Mouse (Mus musculus) retina, postnatal 1 day (tissue): ENCODE data around the gene Ubtf.

Experiments used
- DNase-seq: peaks from one replicate; pipeline ENCODE4 v3.0.0-alpha.2; 2012

Gene Ubtf

GRCm38 (mm10) chr11:102346926-102347325 is 27.4 kb upstream of the Ubtf start:
- no peak for DNase-seq

- no peak for DNase-seq
Measured at GRCm38 (mm10) chr11:102344458-102344857, 24.9 kb upstream of the Ubtf start.

GRCm38 (mm10) chr11:102342742-102343141 is 23.2 kb upstream of the Ubtf start:
- DNase-seq, result peak; percentile 22

GRCm38 (mm10) chr11:102341101-102341500 is 21.6 kb upstream of the Ubtf start:
- no peak for DNase-seq

GRCm38 (mm10) chr11:102339624-102340023 is 20.1 kb upstream of the Ubtf start:
- no peak for DNase-seq

GRCm38 (mm10) chr11:102339195-102339594 is 19.7 kb upstream of the Ubtf start:
- DNase-seq, result no peak

GRCm38 (mm10) chr11:102338561-102338960 is 19.0 kb upstream of the Ubtf start:
- peak; percentile 30 for DNase-seq

- no peak for DNase-seq
Measured at GRCm38 (mm10) chr11:102337921-102338320, 18.4 kb upstream of the Ubtf start.

GRCm38 (mm10) chr11:102336191-102336590 is 16.6 kb upstream of the Ubtf start:
- DNase-seq, result no peak

GRCm38 (mm10) chr11:102334973-102335700 is 15.6 kb upstream of the Ubtf start:
- DNase-seq, result peak; percentile 41

GRCm38 (mm10) chr11:102334010-102334409 is 14.5 kb upstream of the Ubtf start:
- no peak for DNase-seq

- no peak for DNase-seq
Measured at GRCm38 (mm10) chr11:102333061-102333460, 13.5 kb upstream of the Ubtf start.

GRCm38 (mm10) chr11:102331806-102332205 is 12.3 kb upstream of the Ubtf start:
- no peak for DNase-seq

GRCm38 (mm10) chr11:102330039-102330438 is 10.5 kb upstream of the Ubtf start:
- DNase-seq, result no peak

- no peak for DNase-seq
Measured at GRCm38 (mm10) chr11:102329518-102329917, 10.0 kb upstream of the Ubtf start.

GRCm38 (mm10) chr11:102327839-102328238 is 8.3 kb upstream of the Ubtf start:
- no peak for DNase-seq

GRCm38 (mm10) chr11:102327250-102327649 is 7.7 kb upstream of the Ubtf start:
- DNase-seq, result no peak

- no peak for DNase-seq
Measured at GRCm38 (mm10) chr11:102323516-102323915, 4.0 kb upstream of the Ubtf start.

- DNase-seq, result no peak
Measured at GRCm38 (mm10) chr11:102321931-102322330, 2.4 kb upstream of the Ubtf start.

- peak; percentile 74 for DNase-seq
Measured at GRCm38 (mm10) chr11:102320686-102321005, 1.1 kb upstream of the Ubtf start.

- peak; percentile 88 for DNase-seq
Measured at GRCm38 (mm10) chr11:102319941-102320685, 571 bp upstream of the Ubtf start.

GRCm38 (mm10) chr11:102318576-102319409 is 749 bp downstream of the Ubtf start:
- DNase-seq, result peak; percentile 66

- peak; percentile 89 for DNase-seq
Measured at GRCm38 (mm10) chr11:102317901-102318575, 1.5 kb downstream of the Ubtf start.
